Mouse (Mus musculus): ENCODE measurements around the gene Vps13d. TPM values are rescaled to one million over a fixed set of nuclear protein-coding genes. Genes with fewer than 3 reads are reported as not detected.

Vps13d gene
- total RNA-seq, 2 experiments from 2014 or later = 67.7 to 68.9 TPM

DNA sequence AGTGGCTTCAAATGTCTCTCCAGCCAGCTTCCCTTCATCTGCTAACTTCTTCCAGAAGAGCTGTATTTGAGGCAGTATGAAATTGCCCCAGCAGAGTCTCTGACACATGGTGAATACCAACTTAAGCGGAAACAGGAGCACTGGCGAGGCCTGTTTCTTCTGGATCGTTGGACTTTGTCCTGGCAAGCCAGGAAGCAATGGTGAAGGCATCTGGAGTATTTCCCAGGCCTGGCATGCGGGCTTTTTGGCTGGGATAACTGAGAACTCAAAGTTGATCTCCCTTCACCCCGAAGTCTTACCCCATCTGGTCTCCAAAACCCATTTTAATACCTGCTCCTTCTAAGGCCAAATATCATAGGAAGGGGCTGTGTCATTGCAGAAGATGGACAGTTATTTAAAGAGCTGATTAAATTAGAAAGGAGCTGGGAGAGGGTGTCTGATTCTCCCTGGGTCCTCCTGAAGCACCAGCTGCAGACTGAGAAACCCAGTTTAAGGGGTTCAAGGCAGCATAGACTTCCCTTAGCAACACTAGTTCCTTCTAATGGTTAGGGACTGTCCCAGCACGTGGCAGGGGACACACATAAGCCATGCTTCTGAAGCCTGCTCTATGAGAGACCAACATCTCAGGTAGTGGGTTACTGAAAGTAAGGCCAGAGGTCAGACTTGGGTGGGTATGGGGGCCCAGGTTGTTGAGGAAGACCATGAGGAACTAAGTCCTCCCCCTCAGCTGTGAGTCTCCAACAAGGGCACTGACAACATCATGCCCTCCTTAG is 221.7 kb downstream of the Vps13d start:
- no peak for DNase-seq

DNA sequence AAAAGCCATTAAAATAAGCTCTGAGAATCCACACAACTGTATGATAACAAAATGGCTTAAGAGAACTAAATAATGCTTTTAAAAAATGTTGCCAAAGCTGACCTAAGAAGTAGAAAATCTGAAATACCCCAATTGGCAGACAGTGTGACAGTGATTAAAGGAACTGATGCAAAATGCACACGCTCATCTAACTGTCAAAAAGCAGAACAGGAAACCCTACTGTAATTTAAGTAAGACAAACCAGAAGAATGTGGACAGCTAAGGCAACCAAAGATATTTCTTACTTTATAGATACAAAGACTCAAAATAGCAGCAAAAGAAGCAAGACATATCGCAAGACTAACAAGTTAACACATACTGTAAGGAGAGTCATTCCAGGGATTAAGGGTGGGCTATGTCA is 223.8 kb downstream of the Vps13d start:
- no peak for DNase-seq

DNA sequence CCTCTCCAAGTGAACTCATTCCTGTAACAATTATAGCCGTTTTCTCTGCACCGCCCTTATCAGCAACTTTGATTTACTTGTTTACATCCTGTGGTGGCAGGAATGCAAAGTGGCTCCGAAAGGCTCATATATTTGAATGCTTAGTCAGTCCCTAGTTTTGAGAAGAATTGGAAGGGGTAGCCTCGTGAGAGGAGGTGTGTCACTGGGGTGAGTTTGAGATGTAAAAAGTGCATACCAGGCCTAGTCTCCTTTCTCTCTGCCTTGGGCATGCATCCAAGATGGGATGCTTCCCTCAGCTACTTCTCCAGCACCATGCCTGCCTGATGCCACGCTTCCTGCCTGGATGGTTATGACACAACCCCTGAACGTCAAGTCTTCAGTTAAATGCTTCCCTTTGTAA is 225.8 kb downstream of the Vps13d start:
- no peak for DNase-seq

DNA sequence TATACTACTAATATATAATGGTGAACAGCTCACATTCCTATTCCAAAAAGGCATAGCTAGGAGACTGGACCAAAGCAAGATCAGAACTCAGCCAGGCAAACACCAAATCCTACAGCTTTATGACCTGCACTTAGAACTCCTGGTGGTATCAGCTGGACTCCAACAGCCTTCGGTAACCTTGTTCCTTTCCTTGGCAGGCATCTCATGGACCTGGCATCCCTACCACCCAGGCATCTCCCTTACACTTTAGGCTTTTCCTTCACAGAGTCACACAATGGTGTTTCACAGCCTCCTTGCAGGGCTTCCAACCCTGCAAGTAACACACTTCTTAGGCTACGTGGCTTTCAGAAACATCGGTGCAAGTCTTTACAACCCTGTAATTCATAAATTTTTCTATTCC is 226.4 kb downstream of the Vps13d start:
- no peak for DNase-seq

DNA sequence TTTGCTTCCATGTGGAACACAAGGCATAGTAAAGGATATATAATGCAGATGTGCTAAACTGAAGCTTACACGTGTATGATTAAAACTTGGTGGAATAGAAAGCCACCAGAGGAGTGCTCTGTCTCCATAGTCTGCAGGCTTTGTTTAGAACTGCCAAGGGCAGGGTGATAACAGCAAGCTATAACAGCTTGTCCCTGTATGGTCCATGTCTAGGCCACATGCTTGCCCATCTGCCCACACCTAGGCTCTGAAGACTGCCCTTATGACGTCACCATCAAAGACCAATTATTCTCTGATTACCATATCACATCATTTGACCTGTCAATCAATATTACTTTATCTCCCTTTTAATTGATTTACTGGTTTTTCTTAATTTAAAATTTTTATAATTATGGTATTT is 229.6 kb downstream of the Vps13d start:
- DNase-seq = no peak

DNA sequence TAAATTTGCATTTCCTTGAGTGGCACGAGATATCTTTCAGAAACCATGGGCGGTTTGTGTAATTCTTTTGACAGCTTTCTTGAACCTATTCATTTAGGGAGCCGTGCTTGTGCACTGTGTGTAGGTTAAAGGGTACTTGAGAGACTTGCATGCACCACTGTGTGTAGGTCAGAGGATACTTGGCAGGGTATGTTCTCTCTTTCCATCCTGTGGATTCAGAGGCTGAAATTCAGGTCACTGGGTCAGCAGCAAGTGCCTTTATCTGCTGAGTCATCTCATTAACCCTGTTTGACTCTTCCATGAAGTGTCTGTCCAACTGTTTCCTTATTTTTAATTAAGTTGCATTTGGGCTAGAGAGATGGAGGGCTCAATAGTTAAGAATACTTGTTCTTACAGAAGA is 233.1 kb downstream of the Vps13d start:
- DNase-seq = no peak

DNA sequence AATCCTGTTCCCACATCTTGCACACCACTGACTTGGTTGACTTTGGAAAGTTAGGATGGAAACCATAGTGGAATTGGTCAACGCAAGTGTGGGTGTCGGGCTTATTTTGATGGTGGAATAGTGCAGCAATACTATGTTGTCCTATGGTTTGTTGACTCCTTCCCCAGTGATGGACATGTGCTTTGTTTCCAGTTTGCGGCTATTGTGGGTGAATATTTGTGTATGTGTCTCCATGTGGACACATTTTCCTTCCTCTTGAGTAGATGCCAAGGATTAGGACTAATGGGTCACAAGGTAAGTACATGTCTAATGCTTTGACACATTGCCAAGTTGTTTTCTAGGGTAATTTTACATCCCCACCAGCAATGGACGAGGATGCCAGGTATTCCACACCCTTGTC is 233.6 kb downstream of the Vps13d start:
- no peak for DNase-seq

DNA sequence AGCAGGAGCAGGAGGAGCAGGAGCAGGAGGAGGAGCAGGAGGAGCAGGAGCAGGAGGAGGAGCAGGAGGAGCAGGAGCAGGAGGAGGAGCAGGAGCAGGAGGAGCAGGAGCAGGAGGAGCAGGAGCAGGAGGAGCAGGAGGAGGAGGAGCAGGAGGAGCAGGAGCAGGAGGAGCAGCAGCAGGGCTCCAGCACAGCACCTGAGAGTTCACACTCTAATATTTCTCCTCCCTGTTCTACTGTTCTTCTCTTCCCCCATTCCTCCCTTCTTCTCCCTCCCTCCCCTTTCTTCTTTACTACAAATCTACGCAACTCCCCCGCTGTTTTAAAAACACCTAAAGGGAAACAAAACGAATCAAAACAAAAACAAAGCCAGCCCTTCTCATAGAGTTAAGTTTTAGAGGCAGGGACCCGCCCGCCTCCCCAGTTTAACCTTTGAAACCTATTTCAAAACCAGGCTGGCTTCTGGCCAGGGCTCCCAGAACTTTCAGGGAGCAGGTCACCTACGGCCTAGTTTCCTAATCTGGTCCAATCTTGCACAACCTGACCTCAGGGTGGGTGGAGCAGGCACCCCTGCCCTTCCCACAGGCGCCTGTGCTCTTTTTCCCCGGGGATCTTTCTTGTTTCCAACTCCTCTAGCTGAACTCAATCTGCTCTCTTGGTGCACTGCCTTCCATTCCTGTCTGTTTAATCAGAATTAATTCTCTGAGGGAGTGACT is 234.5 kb downstream of the Vps13d start:
- DNase-seq = peak; percentile 66

DNA sequence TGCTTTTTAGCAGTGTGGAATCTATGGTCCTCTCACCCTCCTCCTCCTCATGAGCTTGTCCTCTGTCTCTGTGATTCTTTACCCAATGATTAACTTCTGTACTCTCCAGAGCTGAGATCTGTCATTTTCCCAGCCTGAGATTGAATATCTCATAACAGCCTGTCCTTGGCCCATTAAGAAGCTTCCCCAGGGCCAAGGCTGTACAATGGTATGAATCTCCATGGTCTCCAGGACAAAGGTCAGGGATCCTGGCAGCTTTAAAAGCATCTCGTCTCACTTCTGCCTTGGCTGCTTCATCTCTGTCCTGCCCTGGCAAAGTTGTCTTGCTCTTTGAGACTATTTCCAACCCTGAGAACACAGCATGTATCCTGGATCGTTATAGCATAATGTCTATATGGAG is 237.1 kb downstream of the Vps13d start:
- no peak for DNase-seq

DNA sequence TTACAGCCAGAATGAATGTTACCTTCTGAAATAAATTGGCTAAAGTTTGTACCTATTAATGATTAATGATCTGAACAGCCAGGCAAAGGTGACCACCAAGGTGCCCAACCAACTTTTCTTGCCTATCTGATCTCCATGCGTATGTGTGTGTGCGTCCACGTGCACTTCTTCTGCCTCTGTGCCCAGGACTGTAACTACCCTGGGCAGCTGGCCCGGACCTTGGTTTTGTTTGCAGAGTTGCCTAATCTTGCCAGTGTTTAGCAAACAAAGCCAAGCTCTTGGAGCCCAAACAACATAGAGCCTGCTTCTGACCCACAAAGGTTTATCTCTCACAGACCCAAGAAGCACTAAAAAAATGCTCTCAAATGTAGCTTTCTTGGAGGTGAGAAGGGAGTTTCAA is 237.6 kb downstream of the Vps13d start:
- no peak for DNase-seq

DNA sequence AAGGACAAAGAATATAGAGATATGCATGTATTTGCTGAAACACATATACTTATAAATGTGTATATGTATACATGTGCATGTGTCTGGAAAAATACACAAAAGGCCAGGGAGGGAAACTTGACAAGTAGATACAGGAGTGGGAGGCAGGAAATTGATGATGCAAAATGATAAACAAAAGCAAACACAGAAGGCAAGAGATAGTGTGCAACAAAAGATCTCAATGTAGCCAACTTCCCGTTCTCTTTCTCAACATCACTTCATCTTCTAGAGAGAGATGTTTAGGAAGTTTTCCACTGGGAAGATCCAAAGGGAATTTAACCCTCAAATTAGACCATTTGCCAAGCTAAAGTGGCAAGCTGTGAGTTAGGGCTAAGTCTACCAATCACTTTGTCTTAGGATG is 238.5 kb downstream of the Vps13d start:
- DNase-seq = no peak

DNA sequence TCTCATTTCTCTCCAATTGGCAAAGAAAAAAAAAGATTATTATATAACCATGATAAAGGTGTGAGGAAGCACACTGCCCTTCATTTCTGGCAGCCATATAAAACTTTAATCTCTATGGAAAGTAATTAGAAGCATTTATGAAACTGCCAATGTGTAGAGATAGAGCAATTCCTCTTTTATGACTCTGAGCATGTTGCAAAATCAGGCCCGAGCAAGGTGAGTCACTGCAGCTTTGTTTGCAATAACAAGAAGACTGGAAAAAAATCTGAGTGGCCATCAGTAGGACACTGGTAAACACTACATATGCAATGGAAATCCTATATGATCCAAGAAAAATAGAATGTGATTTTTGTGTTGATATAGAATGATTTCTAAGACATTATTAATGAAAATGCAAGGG is 238.9 kb downstream of the Vps13d start:
- no peak for DNase-seq

DNA sequence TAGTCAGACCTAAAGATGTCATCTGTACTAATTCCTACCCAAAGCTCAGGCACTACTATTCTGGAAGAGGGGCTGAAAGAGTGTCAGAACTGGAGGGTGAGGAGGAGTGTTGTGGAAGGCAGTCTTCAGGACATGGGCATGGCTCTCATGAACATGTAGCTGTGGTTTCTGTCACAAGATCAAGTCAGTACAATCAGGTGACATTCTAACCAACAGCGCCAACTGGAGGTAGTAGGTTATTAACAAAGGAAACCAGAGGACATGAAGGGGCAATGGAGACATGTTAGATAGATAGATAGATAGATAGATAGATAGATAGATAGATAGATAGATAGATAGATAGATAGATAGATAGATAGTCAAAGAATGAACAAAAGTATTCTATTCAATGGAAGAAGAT is 241.4 kb downstream of the Vps13d start:
- DNase-seq = no peak

DNA sequence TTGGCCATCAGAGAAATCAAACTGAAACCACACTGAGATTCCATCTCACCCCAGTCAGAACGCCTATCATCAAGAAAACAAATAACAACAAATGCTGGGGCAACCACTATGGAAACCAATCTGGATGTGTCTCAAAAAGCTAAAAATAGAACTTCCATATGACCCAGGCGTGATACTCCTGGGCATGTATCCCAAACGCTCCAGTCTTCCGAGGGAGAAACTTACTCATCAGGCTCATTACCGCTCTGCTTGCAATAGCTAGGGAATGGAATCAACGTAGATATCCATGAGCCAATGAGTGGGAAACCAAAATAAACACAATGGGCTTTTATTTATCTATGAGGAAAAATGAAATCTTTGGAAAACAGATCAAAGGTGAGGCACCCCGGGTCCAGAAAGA is 242.9 kb downstream of the Vps13d start:
- peak; percentile 65 for DNase-seq

DNA sequence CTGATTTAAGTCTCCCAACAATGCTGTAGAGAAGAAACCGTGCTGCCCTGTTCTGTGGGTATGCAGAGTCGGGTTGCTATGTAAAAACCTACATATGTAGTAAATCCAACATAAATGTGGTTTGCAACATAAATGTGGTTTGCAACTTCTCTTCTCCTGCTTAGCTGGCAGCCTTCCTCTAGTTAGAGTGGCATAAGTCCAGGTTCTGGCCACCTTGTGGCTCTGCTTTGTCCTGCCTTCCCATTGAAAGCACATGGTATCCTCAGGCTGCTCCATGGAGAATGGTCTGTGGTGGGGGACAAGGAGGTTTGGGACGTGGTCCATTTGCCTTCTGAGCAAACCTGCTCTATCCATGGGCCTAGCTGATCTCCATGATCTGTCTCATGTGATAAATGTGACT is 243.9 kb downstream of the Vps13d start:
- no peak for DNase-seq

DNA sequence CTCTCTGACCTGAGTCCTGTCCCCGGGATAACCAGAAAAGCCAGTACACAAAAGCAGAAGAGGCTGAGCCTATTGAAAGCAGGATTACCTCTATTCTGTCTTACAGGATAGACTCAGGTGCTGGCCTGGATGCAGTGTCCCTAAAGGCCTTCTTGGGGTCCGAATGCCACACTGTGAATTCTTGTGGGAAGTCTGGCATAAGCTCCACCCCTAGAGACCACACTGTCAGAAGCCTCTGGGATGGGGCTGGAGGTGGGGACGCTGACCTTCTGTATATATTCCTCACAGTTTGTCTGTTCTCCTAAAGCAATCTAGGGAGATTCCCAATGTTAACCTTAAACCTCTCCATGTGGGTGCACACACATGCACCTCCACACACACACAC is 244.5 kb downstream of the Vps13d start:
- DNase-seq = no peak

DNA sequence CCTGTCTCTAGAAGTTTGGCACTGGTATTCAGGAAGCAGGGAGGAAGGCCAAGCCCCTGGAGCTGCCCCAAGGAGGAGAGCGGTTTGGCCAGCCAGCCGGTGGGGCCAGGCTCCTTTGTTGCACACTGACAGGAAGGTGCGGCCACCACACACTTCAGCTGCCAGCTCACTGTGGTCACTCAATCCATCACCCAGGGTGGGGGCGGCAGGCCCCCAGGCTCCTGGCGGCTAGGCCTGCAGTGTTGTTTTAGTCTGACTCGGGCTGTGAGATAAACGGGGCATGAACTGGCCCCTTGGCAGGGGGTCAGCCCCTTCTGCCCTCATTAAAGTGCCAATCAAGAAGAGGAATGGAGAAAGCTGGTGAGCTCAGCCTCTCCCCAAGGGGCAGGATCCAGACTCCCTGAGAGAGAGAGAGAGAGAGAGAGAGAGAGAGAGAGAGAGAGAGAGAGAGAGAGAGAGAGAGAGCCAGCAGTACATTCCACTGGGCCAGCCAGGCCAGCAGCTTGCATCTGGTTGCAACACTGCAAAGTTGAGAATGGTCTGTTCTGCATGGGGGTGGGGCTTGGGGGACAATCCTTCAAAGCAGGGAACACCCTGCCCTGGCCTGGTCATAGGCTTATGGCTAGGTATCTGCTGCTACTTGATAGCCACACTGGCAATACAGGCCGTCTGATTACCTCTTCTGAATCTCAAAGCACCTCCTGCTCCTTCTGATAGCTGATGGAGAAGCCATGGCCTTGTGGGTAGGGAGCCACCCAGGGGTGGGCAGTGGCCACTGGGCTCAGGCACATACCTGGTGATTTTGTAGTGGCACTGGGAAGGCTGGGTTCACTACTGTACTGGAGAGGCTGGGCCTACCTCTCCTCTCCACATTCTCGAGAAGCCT is 245.1 kb downstream of the Vps13d start:
- DNase-seq = peak; percentile 81

DNA sequence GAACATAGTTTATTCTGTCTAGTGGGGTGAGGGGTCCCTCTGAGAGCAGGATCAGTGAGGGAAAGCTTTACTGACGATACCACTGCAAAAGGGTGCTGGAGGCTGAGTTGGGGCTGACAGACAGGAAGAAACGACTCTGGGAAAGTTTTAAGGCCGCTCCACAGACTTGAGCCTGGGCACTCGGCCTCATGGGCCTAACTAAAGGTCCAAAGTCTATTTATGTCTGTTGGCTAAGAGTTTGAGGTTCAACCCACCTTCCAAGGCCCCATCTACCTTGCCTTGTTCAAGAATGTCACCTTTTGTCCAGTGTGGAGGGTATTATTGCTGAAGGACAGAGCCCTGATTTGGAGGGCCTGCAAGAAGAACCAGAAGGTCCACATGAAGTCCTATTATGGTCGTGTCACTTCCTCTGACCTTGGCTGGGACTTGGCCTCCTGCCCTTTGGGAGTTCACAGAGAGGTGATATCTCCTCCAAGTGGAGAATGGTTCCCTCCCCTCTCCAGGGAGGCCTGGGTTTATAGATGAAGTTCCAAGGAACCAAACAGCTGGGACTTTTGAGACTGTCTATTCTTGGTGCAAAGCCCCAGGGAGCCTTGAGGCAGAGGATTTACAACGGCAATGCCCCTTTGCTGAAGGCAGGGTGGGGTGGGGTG is 246.9 kb downstream of the Vps13d start:
- DNase-seq = peak; percentile 92

DNA sequence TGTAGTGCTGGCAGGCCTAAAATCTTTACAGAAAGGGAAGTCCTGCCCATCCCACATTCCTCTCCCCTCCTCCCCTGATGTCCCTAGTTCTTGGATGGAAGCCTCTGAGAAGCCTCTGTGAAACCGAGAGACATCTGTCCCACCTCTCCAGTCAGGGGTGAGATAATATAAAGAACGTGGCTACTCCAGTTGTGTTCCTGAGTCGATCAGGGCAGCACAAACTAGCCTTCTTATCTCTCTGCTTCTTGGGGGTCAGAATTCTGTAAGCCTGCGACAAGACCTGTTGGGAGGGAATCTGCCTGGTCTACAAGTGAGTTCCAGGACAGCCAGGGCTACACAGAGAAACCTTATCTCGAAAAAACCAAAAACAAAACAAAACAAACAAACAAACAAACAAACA is 251.5 kb downstream of the Vps13d start:
- DNase-seq = no peak

DNA sequence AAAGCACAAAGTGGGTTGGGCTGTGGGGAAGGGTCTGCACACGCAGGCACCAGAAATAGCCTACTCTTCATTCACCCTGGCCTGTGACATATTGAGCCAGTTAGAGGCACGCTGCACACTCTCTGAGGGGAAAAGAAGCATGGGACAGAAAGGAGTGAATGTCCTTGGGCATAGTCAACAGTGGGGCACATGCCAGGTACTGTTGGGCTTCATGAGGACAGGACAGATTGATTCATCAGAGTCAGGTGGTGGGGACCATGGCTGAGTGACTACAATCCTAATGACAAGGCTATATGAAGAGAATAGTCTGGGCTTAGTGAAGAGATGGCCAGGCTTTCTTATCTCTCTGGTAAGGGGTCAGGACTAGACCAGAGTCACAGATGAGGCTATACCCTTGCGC is 252.4 kb downstream of the Vps13d start:
- no peak for DNase-seq

DNA sequence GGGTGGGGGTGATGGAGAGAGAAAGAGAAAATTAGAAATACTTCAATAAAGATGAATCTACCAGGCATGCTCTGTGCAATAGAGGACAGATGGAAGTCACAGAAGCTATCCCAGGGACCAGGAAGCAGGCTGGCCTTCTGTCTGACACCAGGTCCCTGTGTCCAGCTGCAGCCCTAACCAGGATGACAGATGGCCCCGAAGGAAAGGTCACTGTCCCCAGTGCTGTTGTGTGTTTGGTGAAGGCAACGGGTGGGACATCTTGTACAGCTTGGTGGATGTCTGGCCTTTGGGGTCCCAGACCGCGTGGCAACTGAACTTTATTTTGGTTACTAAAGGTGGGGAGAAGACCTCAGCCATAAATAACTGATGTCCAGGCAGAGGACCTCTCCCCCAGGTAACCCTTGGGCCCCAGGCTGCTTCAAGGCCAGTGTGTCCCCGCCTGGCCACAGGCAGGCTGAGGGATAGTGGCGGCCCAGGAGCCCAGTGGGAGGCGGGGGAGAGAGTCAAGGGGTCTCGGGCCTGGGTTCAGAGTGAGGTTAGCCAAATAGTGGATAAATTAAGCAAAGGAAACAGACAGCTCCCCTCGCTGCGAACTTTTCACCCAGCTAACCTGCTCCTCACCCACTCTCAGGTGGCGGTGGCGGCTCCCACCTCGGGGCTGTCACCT is 253.9 kb downstream of the Vps13d start:
- DNase-seq = no peak

DNA sequence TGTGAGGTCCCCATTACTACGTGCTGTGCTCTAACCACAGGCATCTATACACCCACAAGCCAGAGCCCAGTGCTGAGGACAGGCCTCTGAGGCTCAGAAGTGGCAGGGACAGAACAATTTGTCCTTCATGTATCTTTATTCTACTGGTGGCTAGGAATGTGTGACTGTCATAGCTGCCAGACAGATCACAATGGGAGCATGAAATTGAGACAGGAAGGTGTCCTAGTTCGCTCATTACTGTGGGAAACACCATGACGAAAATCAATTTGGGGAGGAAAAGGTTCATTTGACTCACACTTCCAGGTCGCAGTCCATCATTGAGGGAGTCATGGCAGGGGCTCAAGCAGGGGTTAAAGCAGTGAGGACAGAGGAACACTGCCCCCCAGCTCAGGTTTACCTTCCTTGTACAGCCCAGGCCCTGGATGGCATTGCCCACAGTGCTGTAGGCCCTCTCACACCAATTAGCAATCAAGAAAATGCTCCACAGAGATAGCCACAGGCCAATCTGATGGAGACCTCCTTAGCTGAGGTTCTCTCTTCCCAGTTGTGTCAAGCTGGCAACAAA is 254.9 kb downstream of the Vps13d start:
- DNase-seq = no peak

All from heart, postnatal 4 days (tissue).